Mouse (Mus musculus) kidney, adult 2 months (tissue): ENCODE measurements at regions not wholly inside any gene's neighbourhood (a gene's known extent, or its start where the extent isn't known, plus 50 kb on each side); places are given as distances from the start of the nearest gene placed in this dataset.

ENCODE experiments used
- CTCF ChIP-seq: fragments of 200-500 bp; conservative IDR thresholded peaks from 2 replicates; pipeline ENCODE4 v1.5.1; 2011; ENCODE audit warnings: low read depth, mild to moderate bottlenecking, control low read depth, low read length, moderate library complexity, mixed read lengths; ENCODE audit not compliant: insufficient read depth, insufficient read length
- POLR2A ChIP-seq: fragments of 200-500 bp; IDR thresholded peaks from one replicate; pipeline ENCODE4 v1.6.1; 2011; ENCODE audit warnings: low read depth, low read length, control low read depth

GRCm38 (mm10) chr3:15205266-15206229, 126.6 kb downstream of the Gm9733 start:
- TF ChIP-seq POLR2A: no peak
- no peak for TF ChIP-seq CTCF
